Comparison of ENCODE assay signal across 13 mouse cellular contexts in the genomic region with DNA sequence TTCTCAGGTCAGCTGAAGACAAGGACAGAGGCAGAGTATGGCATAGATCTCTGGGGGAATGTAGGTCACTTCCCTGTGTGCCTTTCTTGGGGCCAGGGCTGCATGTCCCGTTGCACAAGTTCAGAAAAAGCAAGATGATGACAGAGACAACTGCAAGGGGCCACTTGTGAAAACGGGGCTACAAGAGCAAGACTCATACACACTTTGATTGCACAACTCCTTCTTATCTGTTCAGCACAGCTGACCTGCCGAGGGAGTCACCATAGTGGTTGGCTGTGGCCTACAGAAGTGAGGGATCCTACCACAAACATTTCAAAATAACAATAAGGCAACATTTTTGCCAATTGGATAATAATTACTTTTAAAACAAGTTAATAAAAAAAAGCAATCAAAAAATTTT. TPM values are rescaled to one million over a fixed set of nuclear protein-coding genes. Genes with fewer than 3 reads are reported as not detected.
DNase-seq lines count a peak whose midpoint lies in the region; ATAC-seq lines count a peak whose summit lies in the region.
"Had no signal": no experiment of that assay in that cellular context is flagged by ENCODE, and none has a peak within 500 bp of the region (broad histone marks: within the 10 kb centered on the region; RNA-seq: fewer than 3 reads in every experiment).

No protein-coding gene starts in this region.

- H3K9me3 ChIP-seq in liver, embryonic 15.5 days (replicated peaks) = no peaks in the 10 kb centered on the region
- H3K9me3 ChIP-seq in midbrain, embryonic 15.5 days = no peaks in the 10 kb centered on the region
- H3K9me3 ChIP-seq: hindbrain, embryonic 12.5 days; neural tube, embryonic 13.5 days had no signal

- peak overlapping the region; percentile 99 for H3K27ac ChIP-seq in liver, embryonic 15.5 days (replicated peaks)
- no peak overlapping the region for H3K27ac ChIP-seq in midbrain, embryonic 15.5 days
- H3K27ac ChIP-seq: hindbrain, embryonic 12.5 days; neural tube, embryonic 13.5 days had no signal

- no peaks in the 10 kb centered on the region for H3K27me3 ChIP-seq in liver, embryonic 15.5 days
- no peaks in the 10 kb centered on the region for H3K27me3 ChIP-seq in midbrain, embryonic 15.5 days (replicated peaks)
- H3K27me3 ChIP-seq: hindbrain, embryonic 12.5 days; neural tube, embryonic 13.5 days had no signal

- H3K4me1 ChIP-seq in liver, embryonic 15.5 days (replicated peaks) = peaks cover 82% of the 10 kb centered on the region
- H3K4me1 ChIP-seq in midbrain, embryonic 15.5 days = peaks cover 6% of the 10 kb centered on the region
- H3K4me1 ChIP-seq: hindbrain, embryonic 12.5 days had no signal

- H3K4me2 ChIP-seq in liver, embryonic 15.5 days = peak overlapping the region; percentile 67
- H3K4me2 ChIP-seq in midbrain, embryonic 15.5 days = no peak overlapping the region
- H3K4me2 ChIP-seq: hindbrain, embryonic 12.5 days; midbrain, embryonic 11.5 days; neural tube, embryonic 13.5 days had no signal

- peak overlapping the region; percentile 38 for H3K4me3 ChIP-seq in liver, embryonic 15.5 days (replicated peaks)
- no peak overlapping the region for H3K4me3 ChIP-seq in midbrain, embryonic 15.5 days
- H3K4me3 ChIP-seq: hindbrain, embryonic 12.5 days; neural tube, embryonic 13.5 days had no signal

- WGBS in liver, embryonic 15.5 days (ENCODE audit: insufficient replicate concordance) = 5% methylated on average over 3 of the region's 3 CpGs
- 65% methylated on average over 3 of the region's 3 CpGs for WGBS in midbrain, embryonic 15.5 days

- peak; percentile 42 for DNase-seq in lung, postnatal 36 days
- DNase-seq in lung, postnatal 14 days = no peak
- peak; percentile 43 to 71 for DNase-seq in spleen, postnatal 36 days (ENCODE audit: low spot score in 2 of 2)
- DNase-seq in cerebellum, postnatal 36 days = no peak
- DNase-seq in gastrocnemius, adult 18-20 months (ENCODE audit: low spot score) = no peak
- DNase-seq: adrenal gland, postnatal 25 days; right cerebral cortex, postnatal 25 days had no signal

- H3K9ac ChIP-seq in liver, embryonic 15.5 days = peak overlapping the region; percentile 52
- no peak overlapping the region for H3K9ac ChIP-seq in midbrain, embryonic 15.5 days
- H3K9ac ChIP-seq: hindbrain, embryonic 12.5 days; neural tube, embryonic 13.5 days had no signal

- no peaks in the 10 kb centered on the region for H3K36me3 ChIP-seq in liver, embryonic 15.5 days (replicated peaks)
- no peaks in the 10 kb centered on the region for H3K36me3 ChIP-seq in midbrain, embryonic 15.5 days (replicated peaks)
- H3K36me3 ChIP-seq: hindbrain, embryonic 12.5 days; neural tube, embryonic 13.5 days had no signal

- ATAC-seq in common myeloid progenitor, adult 5-6 weeks (replicated peaks; ENCODE audit: low read depth, poor library complexity, severe bottlenecking) = peak; percentile 37
- peak; percentile 81 for ATAC-seq in liver, embryonic 15.5 days (ENCODE audit: insufficient read depth)
- ATAC-seq in midbrain, embryonic 15.5 days (replicated peaks) = no peak

RNA-seq across cellular contexts. Expression of a gene that starts 33.6 kb away (rescaled TPM):
- 2.0 TPM in 2 replicates for total RNA-seq in common myeloid progenitor, adult 5-6 weeks (2017)
- polyA plus RNA-seq in liver, embryonic 15.5 days (2015; fragmentation: Nextera tagmentation; extraction: Ambion mirVana) = 0.76 and 0.81 TPM in 2 replicates
- polyA plus RNA-seq in midbrain, embryonic 15.5 days (2015; fragmentation: Nextera tagmentation; extraction: Ambion mirVana) = 14.5 and 15.8 TPM in 2 replicates
- 1 to 10 TPM; 5.1 to 6.7 TPM for total RNA-seq in gastrocnemius, adult 18-20 months (2021)

RNA-seq across cellular contexts. Expression of a gene that starts 42.3 kb away (rescaled TPM):
- total RNA-seq in common myeloid progenitor, adult 5-6 weeks (2017) = not detected in 2 replicates
- 13.7 and 17.7 TPM in 2 replicates for polyA plus RNA-seq in liver, embryonic 15.5 days (2015; fragmentation: Nextera tagmentation; extraction: Ambion mirVana)
- 3.3 and 4.0 TPM in 2 replicates for polyA plus RNA-seq in midbrain, embryonic 15.5 days (2015; fragmentation: Nextera tagmentation; extraction: Ambion mirVana)
- total RNA-seq in gastrocnemius, adult 18-20 months (2021) = under 1 TPM; 0.05 TPM

Comparison
In these comparisons a context has a peak if more than half of its experiments do, and no peak if none do; other contexts are left out.
1. DNase-seq: peak in lung, postnatal 36 days (single experiment) and spleen, postnatal 36 days (2 of 2); none in lung, postnatal 14 days (single experiment), cerebellum, postnatal 36 days (0 of 2) and gastrocnemius, adult 18-20 months (single experiment).